Mouse (Mus musculus): Measurements from ENCODE around the gene Cables2.

DNA sequence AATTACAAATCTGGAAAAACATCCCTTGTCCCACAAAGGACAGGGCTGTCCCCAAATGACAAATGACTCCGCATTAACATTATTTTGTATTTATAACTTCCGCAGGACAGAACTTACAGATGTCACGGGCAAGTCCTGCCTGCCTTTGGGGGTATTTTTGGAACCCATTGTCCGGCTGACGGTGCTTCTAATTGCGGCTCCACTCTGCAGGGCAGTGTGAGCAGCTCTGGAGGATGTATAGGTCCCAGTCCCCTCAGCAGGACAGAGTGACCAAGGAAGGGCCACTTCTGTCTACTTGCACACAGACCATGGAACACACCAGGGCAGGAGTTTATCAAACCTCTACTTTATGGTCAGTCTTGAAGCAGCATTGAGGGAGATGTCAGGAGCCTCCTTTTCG is 44.3 kb upstream of the Cables2 start:
- TF ChIP-seq CTCF (IDR thresholded peaks at IDR 0.05; ENCODE audit: control insufficient read depth, insufficient read depth, insufficient read length) (no peak), MAX (IDR thresholded peaks at IDR 0.05) (no peak)
